Mouse (Mus musculus) right cerebral cortex, postnatal 4 days (tissue): ENCODE results near the gene Dnm3.
"Not testable (repeated sequence)": the region's sequence is repeated elsewhere in the genome, so short reads cannot be mapped to it uniquely, and the experiment has no call there.

Source experiments
- DNase-seq: peaks from one replicate; pipeline ENCODE4 v3.0.0-alpha.2; 2022

The Dnm3 gene

GRCm38 (mm10) chr1:162425930-162426478 is 51.8 kb downstream of the Dnm3 start:
- DNase-seq = no peak

GRCm38 (mm10) chr1:162422826-162423225 is 55.0 kb downstream of the Dnm3 start:
- no peak for DNase-seq

- DNase-seq = no peak
Observed at GRCm38 (mm10) chr1:162413791-162414190, 64.0 kb downstream of the Dnm3 start.

GRCm38 (mm10) chr1:162412787-162413429 is 64.9 kb downstream of the Dnm3 start:
- no peak for DNase-seq

- DNase-seq = no peak
Observed at GRCm38 (mm10) chr1:162410207-162410965, 67.4 kb downstream of the Dnm3 start.

GRCm38 (mm10) chr1:162394549-162394948 is 83.3 kb downstream of the Dnm3 start:
- DNase-seq = no peak

- no peak for DNase-seq
Observed at GRCm38 (mm10) chr1:162388442-162389165, 89.2 kb downstream of the Dnm3 start.

- not testable (repeated sequence) for DNase-seq
Observed at GRCm38 (mm10) chr1:162373068-162373467, 104.8 kb downstream of the Dnm3 start.

- DNase-seq = no peak
Observed at GRCm38 (mm10) chr1:162369726-162370125, 108.1 kb downstream of the Dnm3 start.

GRCm38 (mm10) chr1:162361978-162362377 is 115.9 kb downstream of the Dnm3 start:
- peak; percentile 66 for DNase-seq

- DNase-seq = peak; percentile 64
Observed at GRCm38 (mm10) chr1:162359270-162359669, 118.6 kb downstream of the Dnm3 start.

- peak; percentile 40 for DNase-seq
Observed at GRCm38 (mm10) chr1:162358036-162358435, 119.8 kb downstream of the Dnm3 start.

- DNase-seq = no peak
Observed at GRCm38 (mm10) chr1:162356481-162356880, 121.4 kb downstream of the Dnm3 start.

- no peak for DNase-seq
Observed at GRCm38 (mm10) chr1:162354780-162355179, 123.1 kb downstream of the Dnm3 start.

- no peak for DNase-seq
Observed at GRCm38 (mm10) chr1:162353831-162354230, 124.0 kb downstream of the Dnm3 start.

- DNase-seq = no peak
Observed at GRCm38 (mm10) chr1:162349306-162349705, 128.5 kb downstream of the Dnm3 start.

GRCm38 (mm10) chr1:162346456-162347011 is 131.3 kb downstream of the Dnm3 start:
- DNase-seq = no peak

GRCm38 (mm10) chr1:162337170-162337569 is 140.7 kb downstream of the Dnm3 start:
- DNase-seq = no peak

GRCm38 (mm10) chr1:162336640-162337039 is 141.2 kb downstream of the Dnm3 start:
- DNase-seq = no peak

GRCm38 (mm10) chr1:162336224-162336623 is 141.6 kb downstream of the Dnm3 start:
- DNase-seq = no peak

- DNase-seq = no peak
Observed at GRCm38 (mm10) chr1:162328673-162329072, 149.2 kb downstream of the Dnm3 start.

GRCm38 (mm10) chr1:162327631-162328030 is 150.2 kb downstream of the Dnm3 start:
- DNase-seq = no peak

GRCm38 (mm10) chr1:162324412-162324811 is 153.4 kb downstream of the Dnm3 start:
- DNase-seq = no peak
